In genomic region chr4:129286683-129287471, GRCm38 (mm10) we compare ENCODE assay signal across 8 mouse cellular contexts. TPM values are rescaled to one million over a fixed set of nuclear protein-coding genes. Genes with fewer than 3 reads are reported as not detected.
A peak's percentile ranks its signal among the peaks of the same experiment; 100 is the strongest.
DNase-seq lines count a peak whose midpoint lies in the region; ATAC-seq and TF ChIP-seq lines count a peak whose summit lies in the region.

No protein-coding gene starts in this region.

- peak; percentile 14; the same call in 1 of the 2 replicates for ATAC-seq in forebrain, postnatal 0 days
- peak; percentile 46 for ATAC-seq in intestine, embryonic 14.5 days (replicated peaks; ENCODE audit: low FRiP score, low TSS enrichment, low read depth)
- no peak for ATAC-seq in midbrain, embryonic 15.5 days (replicated peaks)

- peak overlapping the region; percentile 58; the same call in 1 of the 2 replicates for H3K9ac ChIP-seq in ES-E14 (ENCODE audit: insufficient read depth, low read depth, low read length, poor library complexity, severe bottlenecking)
- H3K9ac ChIP-seq in forebrain, postnatal 0 days, result peak overlapping the region; percentile 40
- peak overlapping the region; percentile 51 for H3K9ac ChIP-seq in intestine, embryonic 14.5 days (ENCODE audit: low read length)
- H3K9ac ChIP-seq in midbrain, embryonic 15.5 days, result peak overlapping the region; percentile 51

- no peak for TF ChIP-seq POLR2A in cerebellum, adult 2 months (IDR thresholded peaks at IDR 0.05; ENCODE audit: borderline replicate concordance, insufficient read depth, low read length)

- no peak overlapping the region for H3K27ac ChIP-seq in cerebellum, adult 2 months (ENCODE audit: insufficient read depth, low read length)
- no peak overlapping the region for H3K27ac ChIP-seq in ES-E14 (ENCODE audit: insufficient read depth, low read depth, low read length, poor library complexity, severe bottlenecking)
- H3K27ac ChIP-seq in forebrain, postnatal 0 days (ENCODE audit: low read depth, low read length), result no peak overlapping the region
- H3K27ac ChIP-seq in intestine, embryonic 14.5 days (ENCODE audit: low read depth), result no peak overlapping the region
- H3K27ac ChIP-seq in midbrain, embryonic 15.5 days, result no peak overlapping the region

- no peaks in the 10 kb centered on the region for H3K9me3 ChIP-seq in ES-E14 (ENCODE audit: control insufficient read depth, insufficient read depth, low read depth, low read length)
- H3K9me3 ChIP-seq in forebrain, postnatal 0 days (ENCODE audit: low read length), result no peaks in the 10 kb centered on the region
- H3K9me3 ChIP-seq in intestine, embryonic 14.5 days (ENCODE audit: control insufficient read depth, low read length), result no peaks in the 10 kb centered on the region
- H3K9me3 ChIP-seq in midbrain, embryonic 15.5 days, result no peaks in the 10 kb centered on the region

- TF ChIP-seq CTCF in cerebellum, adult 2 months (IDR thresholded peaks at IDR 0.05; ENCODE audit: borderline replicate concordance, insufficient read depth, low read depth, low read length), result no peak
- no peak; the same call in 1 of the 2 replicates for TF ChIP-seq CTCF in forebrain, postnatal 0 days (IDR thresholded peaks at IDR 0.05; ENCODE audit: low read depth)

- peak overlapping the region; percentile 80 for H3K4me2 ChIP-seq in forebrain, postnatal 0 days (ENCODE audit: low read depth)
- H3K4me2 ChIP-seq in intestine, embryonic 14.5 days (ENCODE audit: low read length), result peak overlapping the region; percentile 100
- peak overlapping the region; percentile 95 for H3K4me2 ChIP-seq in midbrain, embryonic 15.5 days

- in situ Hi-C loops in ES-E14 (cut with MboI; ENCODE audit: low sequenced_read_pairs in 2 of 2, unreplicated experiment in 2 of 2), result no loop called here

- no peaks in the 10 kb centered on the region for H3K27me3 ChIP-seq in cerebellum, adult 2 months (ENCODE audit: control insufficient read depth, insufficient read depth, low read length)
- peaks cover 4% of the 10 kb centered on the region; the same call in 1 of the 2 replicates for H3K27me3 ChIP-seq in forebrain, postnatal 0 days (ENCODE audit: insufficient read depth, low read length)
- H3K27me3 ChIP-seq in intestine, embryonic 14.5 days (replicated peaks; ENCODE audit: control insufficient read depth, insufficient read depth, low read length), result peaks cover 17% of the 10 kb centered on the region
- H3K27me3 ChIP-seq in midbrain, embryonic 15.5 days (replicated peaks), result peaks cover 8% of the 10 kb centered on the region

- H3K36me3 ChIP-seq in ES-E14 (ENCODE audit: control insufficient read depth, insufficient read depth, low read length, poor library complexity, severe bottlenecking), result no peaks in the 10 kb centered on the region
- no peaks in the 10 kb centered on the region for H3K36me3 ChIP-seq in forebrain, postnatal 0 days (ENCODE audit: insufficient read depth)
- no peaks in the 10 kb centered on the region for H3K36me3 ChIP-seq in intestine, embryonic 14.5 days (ENCODE audit: control insufficient read depth, insufficient read depth, low read length)
- no peaks in the 10 kb centered on the region for H3K36me3 ChIP-seq in midbrain, embryonic 15.5 days (replicated peaks)

- no peak for DNase-seq in cerebellum, adult 2 months
- DNase-seq in cerebellum, postnatal 36 days, result no peak
- DNase-seq in ES-E14 (ENCODE audit: low read depth, low spot score), result no peak
- DNase-seq in forebrain, postnatal 0 days, result peak; percentile 18
- peak; percentile 69 for DNase-seq in intestine, embryonic 14.5 days (ENCODE audit: low spot score)
- DNase-seq in right cerebral cortex, postnatal 25 days, result no peak
- DNase-seq in right cerebral cortex, postnatal 36 days (ENCODE audit: low spot score in 2 of 2), result no peak

- peak overlapping the region; percentile 32 for H3K4me3 ChIP-seq in cerebellum, adult 2 months (replicated peaks; ENCODE audit: insufficient read depth, low read depth, low read length)
- H3K4me3 ChIP-seq in ES-E14 (ENCODE audit: insufficient read depth in 1 of 2, low read depth in 1 of 2, low read length in 2 of 2, poor library complexity in 1 of 2, severe bottlenecking in 1 of 2), result peak overlapping the region; percentile 71 to 77
- peak overlapping the region; percentile 43 for H3K4me3 ChIP-seq in forebrain, postnatal 0 days (ENCODE audit: low read depth, low read length)
- peak overlapping the region; percentile 45 for H3K4me3 ChIP-seq in intestine, embryonic 14.5 days (ENCODE audit: low read depth, low read length)
- H3K4me3 ChIP-seq in midbrain, embryonic 15.5 days, result peak overlapping the region; percentile 50

- WGBS in cerebellum, adult 2 months, result 3% methylated on average over 28 of the region's 28 CpGs
- WGBS in forebrain, postnatal 0 days, result 2% methylated on average over 27 of the region's 28 CpGs
- 3% methylated on average over 28 of the region's 28 CpGs for WGBS in intestine, embryonic 14.5 days
- 3% methylated on average over 28 of the region's 28 CpGs for WGBS in midbrain, embryonic 15.5 days

- peaks cover 12% of the 10 kb centered on the region for H3K4me1 ChIP-seq in cerebellum, adult 2 months (ENCODE audit: control insufficient read depth, insufficient read depth, low read length)
- H3K4me1 ChIP-seq in ES-E14 (ENCODE audit: control insufficient read depth in 2 of 2, insufficient read depth in 2 of 2, low read length in 2 of 2, poor library complexity in 1 of 2), result peaks cover 0 to 8% of the 10 kb centered on the region in 2 experiments; a peak in 2 of 4 replicates
- no peaks in the 10 kb centered on the region for H3K4me1 ChIP-seq in forebrain, postnatal 0 days (ENCODE audit: insufficient read depth)
- peaks cover 7% of the 10 kb centered on the region; the same call in 1 of the 2 replicates for H3K4me1 ChIP-seq in intestine, embryonic 14.5 days (replicated peaks; ENCODE audit: control insufficient read depth, insufficient read depth, low read length)
- H3K4me1 ChIP-seq in midbrain, embryonic 15.5 days, result peaks cover 18% of the 10 kb centered on the region

TF ChIP-seq in ES-E14, 5 proteins besides CTCF, POLR2A, EP300 and RAD21:
- TF ChIP-seq ZC3H11A (IDR thresholded peaks at IDR 0.05; ENCODE audit: borderline replicate concordance, low read depth, low read length) (no peak), HCFC1 (IDR thresholded peaks at IDR 0.05; ENCODE audit: borderline replicate concordance, insufficient read depth, low read length) (no peak), MAFK (IDR thresholded peaks at IDR 0.05; ENCODE audit: insufficient read depth, low read depth, low read length) (no peak), CHD2 (IDR thresholded peaks at IDR 0.05; ENCODE audit: low read depth, low read length) (no peak), ZNF384 (IDR thresholded peaks at IDR 0.05; ENCODE audit: low read depth, low read length) (no peak)
TF ChIP-seq in ES-E14: peak in this region for 0.

RNA-seq across cellular contexts. Expression of gene Sync, which starts 0.5 kb away (rescaled TPM):
- 1.00 and 1.4 TPM in 2 replicates for polyA plus RNA-seq in cerebellum, adult 2 months (2012; rRNA removed)
- total RNA-seq in ES-E14 (2012; rRNA removed), result 2.0 and 2.1 TPM in 2 replicates
- total RNA-seq in forebrain, postnatal 0 days (2014; rRNA removed), result 0.52 and 0.54 TPM in 2 replicates
- polyA plus RNA-seq in forebrain, postnatal 0 days (2015; fragmentation: Nextera tagmentation; extraction: Ambion mirVana), result 0.48 and 0.79 TPM in 2 replicates
- 1.3 and 2.1 TPM in 2 replicates for polyA plus RNA-seq in intestine, embryonic 14.5 days (2014; fragmentation: Nextera tagmentation; extraction: Ambion mirVana)
- polyA plus RNA-seq in midbrain, embryonic 15.5 days (2015; fragmentation: Nextera tagmentation; extraction: Ambion mirVana), result 0.50 and 0.86 TPM in 2 replicates

RNA-seq across cellular contexts. Expression of gene C77080, which starts 25.7 kb away (rescaled TPM):
- 15.6 and 18.5 TPM in 2 replicates for polyA plus RNA-seq in cerebellum, adult 2 months (2012; rRNA removed)
- 14.4 and 22.5 TPM in 2 replicates for total RNA-seq in ES-E14 (2012; rRNA removed)
- 7.8 and 10.6 TPM in 2 replicates for total RNA-seq in forebrain, postnatal 0 days (2014; rRNA removed)
- polyA plus RNA-seq in forebrain, postnatal 0 days (2015; fragmentation: Nextera tagmentation; extraction: Ambion mirVana), result 2.7 and 3.5 TPM in 2 replicates
- 7.2 and 7.4 TPM in 2 replicates for polyA plus RNA-seq in intestine, embryonic 14.5 days (2014; fragmentation: Nextera tagmentation; extraction: Ambion mirVana)
- 9.4 and 9.7 TPM in 2 replicates for polyA plus RNA-seq in midbrain, embryonic 15.5 days (2015; fragmentation: Nextera tagmentation; extraction: Ambion mirVana)

RNA-seq across cellular contexts. Expression of gene Rbbp4, which starts 48.3 kb away (rescaled TPM):
- polyA plus RNA-seq in cerebellum, adult 2 months (2012; rRNA removed), result 70.9 and 73.7 TPM in 2 replicates
- total RNA-seq in ES-E14 (2012; rRNA removed), result 59.7 and 81.2 TPM in 2 replicates
- total RNA-seq in forebrain, postnatal 0 days (2014; rRNA removed), result 103 and 111 TPM in 2 replicates
- 272 and 292 TPM in 2 replicates for polyA plus RNA-seq in forebrain, postnatal 0 days (2015; fragmentation: Nextera tagmentation; extraction: Ambion mirVana)
- 333 and 352 TPM in 2 replicates for polyA plus RNA-seq in intestine, embryonic 14.5 days (2014; fragmentation: Nextera tagmentation; extraction: Ambion mirVana)
- 260 and 271 TPM in 2 replicates for polyA plus RNA-seq in midbrain, embryonic 15.5 days (2015; fragmentation: Nextera tagmentation; extraction: Ambion mirVana)

RNA-seq across cellular contexts. Expression of gene Zbtb8os, which starts 48.6 kb away (rescaled TPM):
- polyA plus RNA-seq in cerebellum, adult 2 months (2012; rRNA removed), result 31.2 and 35.3 TPM in 2 replicates
- total RNA-seq in ES-E14 (2012; rRNA removed), result 41.4 and 59.9 TPM in 2 replicates
- total RNA-seq in forebrain, postnatal 0 days (2014; rRNA removed), result 5.9 and 6.0 TPM in 2 replicates
- 20.7 and 30.0 TPM in 2 replicates for polyA plus RNA-seq in forebrain, postnatal 0 days (2015; fragmentation: Nextera tagmentation; extraction: Ambion mirVana)
- polyA plus RNA-seq in intestine, embryonic 14.5 days (2014; fragmentation: Nextera tagmentation; extraction: Ambion mirVana), result 46.9 and 51.3 TPM in 2 replicates
- polyA plus RNA-seq in midbrain, embryonic 15.5 days (2015; fragmentation: Nextera tagmentation; extraction: Ambion mirVana), result 19.9 and 21.1 TPM in 2 replicates

Comparison
In these comparisons a context has a peak if more than half of its experiments do, and no peak if none do; other contexts are left out.
1. DNase-seq: peak in forebrain, postnatal 0 days (single experiment) and intestine, embryonic 14.5 days (single experiment); none in cerebellum, adult 2 months (0 of 2), cerebellum, postnatal 36 days (0 of 2), ES-E14 (single experiment), right cerebral cortex, postnatal 25 days (single experiment) and right cerebral cortex, postnatal 36 days (0 of 2).
2. Peak in every context shown above with its lines, with median percentiles within 50 percentile points of each other: H3K4me3 ChIP-seq, H3K9ac ChIP-seq and H3K4me2 ChIP-seq.